Mouse (Mus musculus) heart, embryonic 14.5 days (tissue): ENCODE measurements around the gene Txndc11. TPM values are rescaled to one million over a fixed set of nuclear protein-coding genes. Genes with fewer than 3 reads are reported as not detected.

Source experiments
- ATAC-seq: fragments of 200-750 bp; cut with Nextera tagmentation; 2 replicates; pipeline ENCODE4 v1.8.0; 2017; ENCODE audit warnings: low read depth, moderate TSS enrichment; ENCODE audit not compliant: insufficient number of reproducible peaks, insufficient read depth, low FRiP score
- H3K27ac ChIP-seq, 2 experiments: fragments of 200-500 bp in 1 of 2; fragments of 300-500 bp in 1 of 2; sonication (generic) in 1 of 2; replicated peaks in 1 of 2; 2 replicates each; pipeline ENCODE4 v1.5.1; 2012 to 2014; ENCODE audit warnings: low read depth in 2 of 2, low read length in 2 of 2, control low read depth in 1 of 2, mild to moderate bottlenecking in 1 of 2, mixed read lengths in 1 of 2; ENCODE audit not compliant: control insufficient read depth in 1 of 2, insufficient read depth in 1 of 2
- H3K27me3 ChIP-seq: fragments of 300-500 bp; sonication (generic); 2 replicates; pipeline ENCODE4 v1.6.1; 2014; ENCODE audit warnings: mild to moderate bottlenecking, low read length, control low read depth; ENCODE audit not compliant: control insufficient read depth, insufficient read depth
- H3K36me3 ChIP-seq: fragments of 300-500 bp; sonication (generic); 2 replicates; pipeline ENCODE4 v1.6.1; 2014; ENCODE audit warnings: mild to moderate bottlenecking, control low read depth, low read length, mixed read lengths; ENCODE audit not compliant: control insufficient read depth, insufficient read depth
- H3K4me1 ChIP-seq, 2 experiments: fragments of 200-500 bp in 1 of 2; fragments of 300-500 bp in 1 of 2; sonication (generic) in 1 of 2; 2 replicates each; pipeline ENCODE4 v1.6.1; 2012 to 2014; ENCODE audit warnings: low read length in 2 of 2, control low read depth in 1 of 2, mixed read lengths in 1 of 2; ENCODE audit not compliant: control insufficient read depth in 2 of 2, insufficient read depth in 2 of 2
- H3K4me2 ChIP-seq: fragments of 300-500 bp; sonication (generic); 2 replicates; pipeline ENCODE4 v1.6.1; 2014; ENCODE audit warnings: mild to moderate bottlenecking, low read length
- H3K4me3 ChIP-seq, 2 experiments: fragments of 200-500 bp in 1 of 2; fragments of 300-500 bp in 1 of 2; sonication (generic) in 1 of 2; 2 replicates each; pipeline ENCODE4 v1.5.1; 2012 to 2014; ENCODE audit warnings: low read length in 2 of 2, mild to moderate bottlenecking in 2 of 2, control low read depth in 1 of 2, low read depth in 1 of 2, moderate library complexity in 1 of 2; ENCODE audit not compliant: control insufficient read depth in 1 of 2, insufficient read depth in 1 of 2
- H3K9ac ChIP-seq: fragments of 300-500 bp; sonication (generic); 2 replicates; pipeline ENCODE4 v1.6.1; 2014; ENCODE audit warnings: mild to moderate bottlenecking, low read length
- H3K9me3 ChIP-seq: fragments of 300-500 bp; sonication (generic); 2 replicates; pipeline ENCODE4 v1.6.1; 2016; ENCODE audit warnings: low read length, control low read depth; ENCODE audit not compliant: control insufficient read depth
- WGBS: fragments of 180-500 bp; shearing (Covaris S2); extraction: QIAGEN DNeasy Blood & Tissue Kit; methylation state at CpG from one replicate; pipeline ENCODE4 v1.1.7; 2014; 5-methylcytosine and 5-hydroxymethylcytosine counted together
- polyA plus RNA-seq: library from polyadenylated mRNA; unstranded; fragments of >200 nt; fragmentation: Nextera tagmentation; extraction: Ambion mirVana; gene quantifications from 2 replicates; pipeline ENCODE4 v1.2.1, GENCODE M21; 2014

The Txndc11 gene
- polyA plus RNA-seq, 1 experiment from 2014 or later = 31.9 TPM

GRCm38 (mm10) chr16:11051134-11051533 lies 83.3 kb downstream of the Txndc11 start:
- Histone ChIP-seq H3K9me3 (no peaks in the 10 kb centered on the region), H3K9ac (no peak overlapping the region), H3K4me1 (peaks cover 7 to 18% of the 10 kb centered on the region in 2 experiments; a peak in 3 of 4 replicates), H3K27ac (no peak overlapping the region), H3K36me3 (no peaks in the 10 kb centered on the region), H3K27me3 (no peaks in the 10 kb centered on the region), H3K4me2 (no peak overlapping the region), H3K4me3 (no peak overlapping the region)
- ATAC-seq = no peak
- WGBS = 93% methylated on average over 11 of the region's 11 CpGs

- Histone ChIP-seq H3K4me1 (peaks cover 8 to 18% of the 10 kb centered on the region in 2 experiments), H3K36me3 (no peaks in the 10 kb centered on the region), H3K27ac (no peak overlapping the region), H3K27me3 (no peaks in the 10 kb centered on the region), H3K9me3 (no peaks in the 10 kb centered on the region), H3K9ac (no peak overlapping the region), H3K4me2 (no peak overlapping the region), H3K4me3 (no peak overlapping the region)
- WGBS = 88% methylated on average over 2 of the region's 2 CpGs
- no peak for ATAC-seq
These were observed 84.2 kb downstream of the Txndc11 start for GRCm38 (mm10) chr16:11050226-11050625.

DNA sequence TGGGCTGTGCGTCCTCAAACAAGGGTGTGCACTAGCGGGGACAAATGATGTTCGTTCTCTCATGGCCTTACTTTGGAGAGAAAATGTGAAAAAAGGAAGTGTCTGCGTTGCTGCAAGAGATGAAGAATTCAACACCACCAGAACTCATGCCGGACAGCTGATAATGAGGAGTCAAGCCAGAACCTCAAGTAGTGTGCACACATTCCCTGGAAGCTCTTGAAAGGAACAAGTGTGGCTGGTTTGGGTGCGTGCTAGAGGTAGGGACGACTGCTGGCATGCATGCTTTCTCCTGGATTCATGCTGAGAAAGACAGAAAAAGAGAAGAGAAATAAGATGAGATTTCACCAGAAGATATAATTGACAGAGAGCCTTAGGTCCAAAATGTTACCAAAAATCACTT lies 87.3 kb downstream of the Txndc11 start:
- ATAC-seq = no peak
- WGBS = 33% methylated on average over 7 of the region's 7 CpGs
- H3K36me3 ChIP-seq = no peaks in the 10 kb centered on the region
- no peak overlapping the region for H3K4me2 ChIP-seq
- peaks cover 9 to 10% of the 10 kb centered on the region in 2 experiments for H3K4me1 ChIP-seq
- H3K9ac ChIP-seq = no peak overlapping the region
- no peak overlapping the region for H3K4me3 ChIP-seq
- H3K27me3 ChIP-seq = no peaks in the 10 kb centered on the region
- peak overlapping the region; percentile 68 to 69 for H3K27ac ChIP-seq
- H3K9me3 ChIP-seq = no peaks in the 10 kb centered on the region

GRCm38 (mm10) chr16:11046437-11046836 lies 88.0 kb downstream of the Txndc11 start:
- Histone ChIP-seq H3K9me3 (no peaks in the 10 kb centered on the region), H3K27me3 (no peaks in the 10 kb centered on the region), H3K36me3 (no peaks in the 10 kb centered on the region), H3K4me3 (no peak overlapping the region), H3K4me2 (no peak overlapping the region), H3K4me1 (peaks cover 9 to 10% of the 10 kb centered on the region in 2 experiments), H3K27ac (peak overlapping the region; percentile 69 to 78), H3K9ac (no peak overlapping the region)
- 67% methylated on average over 7 of the region's 7 CpGs for WGBS
- ATAC-seq = peak; percentile 76

- H3K27ac ChIP-seq = no peak overlapping the region
- WGBS = 69% methylated on average over 5 of the region's 5 CpGs
- no peaks in the 10 kb centered on the region for H3K9me3 ChIP-seq
- no peaks in the 10 kb centered on the region for H3K36me3 ChIP-seq
- H3K4me1 ChIP-seq = peaks cover 9 to 10% of the 10 kb centered on the region in 2 experiments
- no peak overlapping the region for H3K4me3 ChIP-seq
- no peak for ATAC-seq
- no peak overlapping the region for H3K9ac ChIP-seq
- no peaks in the 10 kb centered on the region for H3K27me3 ChIP-seq
- no peak overlapping the region for H3K4me2 ChIP-seq
These were observed 91.2 kb downstream of the Txndc11 start for GRCm38 (mm10) chr16:11043239-11043638.

GRCm38 (mm10) chr16:11040603-11041002 lies 93.8 kb downstream of the Txndc11 start:
- 95% methylated on average over 2 of the region's 2 CpGs for WGBS
- H3K4me3 ChIP-seq = no peak overlapping the region
- no peaks in the 10 kb centered on the region for H3K27me3 ChIP-seq
- no peak overlapping the region for H3K27ac ChIP-seq
- no peak overlapping the region for H3K9ac ChIP-seq
- H3K4me2 ChIP-seq = no peak overlapping the region
- ATAC-seq = no peak
- H3K9me3 ChIP-seq = no peaks in the 10 kb centered on the region
- H3K36me3 ChIP-seq = no peaks in the 10 kb centered on the region
- H3K4me1 ChIP-seq = peaks cover 0 to 2% of the 10 kb centered on the region in 2 experiments; a peak in 2 of 4 replicates

DNA sequence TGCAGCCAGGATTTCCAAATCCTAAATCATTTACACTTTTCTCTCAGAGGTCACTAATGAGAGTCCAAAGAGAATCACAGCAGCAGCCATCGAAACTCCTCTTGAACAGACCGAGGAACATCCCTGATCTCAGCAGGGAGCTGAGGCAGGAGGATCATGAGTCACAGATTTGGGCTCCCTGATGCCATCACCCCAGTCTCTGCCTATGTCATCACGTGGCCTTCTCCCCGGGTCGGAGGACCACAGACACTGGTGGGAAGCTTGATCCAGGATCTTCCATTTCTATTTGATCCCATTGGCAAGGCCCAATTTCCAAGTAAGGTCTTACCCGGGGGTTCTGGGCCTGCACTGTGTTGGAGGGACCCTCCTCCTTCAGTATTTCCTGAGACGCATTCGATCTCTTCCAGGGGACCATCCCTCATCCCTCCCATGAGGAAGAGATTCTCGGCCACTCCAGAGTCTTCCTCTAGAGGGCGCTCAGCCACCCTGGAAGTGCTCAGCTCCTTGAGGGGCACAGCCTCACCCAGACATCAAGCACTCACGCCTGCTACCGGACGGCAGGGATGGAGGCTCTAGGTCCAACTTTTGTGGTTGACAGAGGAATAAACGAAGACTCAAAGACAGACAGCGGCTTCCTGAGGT lies 98.5 kb downstream of the Txndc11 start:
- Histone ChIP-seq H3K27ac (no peak overlapping the region), H3K9ac (no peak overlapping the region), H3K4me1 (no peaks in the 10 kb centered on the region), H3K9me3 (no peaks in the 10 kb centered on the region), H3K27me3 (no peaks in the 10 kb centered on the region), H3K4me3 (no peak overlapping the region), H3K36me3 (no peaks in the 10 kb centered on the region), H3K4me2 (peak overlapping the region; percentile 9)
- 19% methylated on average over 15 of the region's 15 CpGs for WGBS
- ATAC-seq = no peak

DNA sequence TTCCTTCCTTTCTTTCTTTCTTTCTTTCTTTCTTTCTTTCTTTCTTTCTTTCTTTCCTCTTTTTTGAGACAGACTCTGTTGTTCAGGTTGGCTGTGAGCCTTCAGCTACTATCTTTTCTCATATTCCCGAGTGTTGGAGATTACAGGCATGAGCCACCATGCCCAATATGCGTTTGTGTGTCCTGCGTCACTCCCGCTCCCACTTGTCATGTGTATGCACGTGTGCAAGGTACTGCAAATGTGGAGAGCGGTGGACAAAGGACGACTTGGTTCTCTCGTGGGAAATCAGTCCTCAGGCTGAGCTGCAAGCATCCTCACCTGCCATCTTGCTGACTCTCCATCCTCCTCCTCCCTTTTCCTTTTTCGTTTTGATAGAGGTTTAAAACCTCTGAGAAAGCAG lies 99.2 kb downstream of the Txndc11 start:
- Histone ChIP-seq H3K4me3 (no peak overlapping the region), H3K27me3 (no peaks in the 10 kb centered on the region), H3K9ac (no peak overlapping the region), H3K36me3 (no peaks in the 10 kb centered on the region), H3K4me1 (no peaks in the 10 kb centered on the region), H3K9me3 (no peaks in the 10 kb centered on the region), H3K27ac (no peak overlapping the region), H3K4me2 (no peak overlapping the region)
- no peak for ATAC-seq
- WGBS = 81% methylated on average over 9 of the region's 9 CpGs
